Mouse (Mus musculus) kidney, adult 2 months (tissue): ENCODE measurements around the gene Col4a4. TPM values are rescaled to one million over a fixed set of nuclear protein-coding genes. Genes with fewer than 3 reads are reported as not detected.
A peak's percentile ranks its signal among the peaks of the same experiment; 100 is the strongest.

Source experiments
- DNase-seq: peaks from one replicate; pipeline ENCODE4 v3.0.0; 2021
- H3K27ac ChIP-seq: fragments of 200-500 bp; 2 replicates; pipeline ENCODE4 v1.5.1; 2012; ENCODE audit warnings: low read depth, low read length, control low read depth, inconsistent platforms; ENCODE audit not compliant: insufficient read depth
- H3K27me3 ChIP-seq: fragments of 200-500 bp; replicated peaks from 2 replicates; pipeline ENCODE4 v1.6.1; 2012; ENCODE audit warnings: mild to moderate bottlenecking, moderate library complexity, low read length, inconsistent platforms; ENCODE audit not compliant: control insufficient read depth, insufficient read depth
- H3K36me3 ChIP-seq: fragments of 200-500 bp; 2 replicates; pipeline ENCODE4 v1.6.1; 2012; ENCODE audit warnings: mild to moderate bottlenecking, moderate library complexity, low read length, inconsistent platforms; ENCODE audit not compliant: control insufficient read depth, insufficient read depth
- H3K4me1 ChIP-seq: fragments of 200-500 bp; 2 replicates; pipeline ENCODE4 v1.6.1; 2011; ENCODE audit warnings: low read length; ENCODE audit not compliant: control insufficient read depth, insufficient read depth
- H3K4me3 ChIP-seq: fragments of 200-500 bp; 2 replicates; pipeline ENCODE4 v1.5.1; 2011; ENCODE audit warnings: mild to moderate bottlenecking, low read depth, low read length, control low read depth; ENCODE audit not compliant: insufficient read depth
- CTCF ChIP-seq: fragments of 200-500 bp; conservative IDR thresholded peaks from 2 replicates; pipeline ENCODE4 v1.5.1; 2011; ENCODE audit warnings: low read depth, mild to moderate bottlenecking, control low read depth, low read length, moderate library complexity, mixed read lengths; ENCODE audit not compliant: insufficient read depth, insufficient read length
- POLR2A ChIP-seq: fragments of 200-500 bp; IDR thresholded peaks from one replicate; pipeline ENCODE4 v1.6.1; 2011; ENCODE audit warnings: low read depth, low read length, control low read depth
- WGBS: fragments of 180-500 bp; shearing (Covaris S2); methylation state at CpG from one replicate; pipeline ENCODE4 v1.1.7; 2018; 5-methylcytosine and 5-hydroxymethylcytosine counted together
- polyA plus RNA-seq: library from polyadenylated mRNA; depleted of rRNA; stranded (reverse); fragments of >200 nt; gene quantifications from 2 replicates; pipeline ENCODE4 v1.2.3, GENCODE M21; 2012

Gene Col4a4
- polyA plus RNA-seq, 1 experiment = 29.4 TPM

GRCm38 (mm10) chr1:82625474-82625873, 38.8 kb upstream of the Col4a4 start:
- no peak for TF ChIP-seq CTCF
- no peak for TF ChIP-seq POLR2A
- no peak overlapping the region; the same call in 1 of the 2 replicates for H3K27ac ChIP-seq
- peaks cover 6% of the 10 kb centered on the region for H3K36me3 ChIP-seq
- no peaks in the 10 kb centered on the region for H3K27me3 ChIP-seq
- peaks cover 13% of the 10 kb centered on the region; the same call in 1 of the 2 replicates for H3K4me1 ChIP-seq
- H3K4me3 ChIP-seq = no peak overlapping the region
- DNase-seq = no peak
- 77% methylated on average over 2 of the region's 2 CpGs for WGBS

- Histone ChIP-seq H3K27me3 (no peaks in the 10 kb centered on the region), H3K27ac (no peak overlapping the region), H3K4me3 (no peak overlapping the region), H3K36me3 (peaks cover 6% of the 10 kb centered on the region), H3K4me1 (peaks cover 15% of the 10 kb centered on the region)
- TF ChIP-seq CTCF = no peak
- TF ChIP-seq POLR2A = no peak
- no peak for DNase-seq
- 87% methylated on average over 6 of the region's 6 CpGs for WGBS
Measured at GRCm38 (mm10) chr1:82624934-82625333, 38.3 kb upstream of the Col4a4 start.

GRCm38 (mm10) chr1:82619981-82620380, 33.3 kb upstream of the Col4a4 start:
- no peak for TF ChIP-seq CTCF
- no peak for TF ChIP-seq POLR2A
- DNase-seq = peak; percentile 75
- peaks cover 41% of the 10 kb centered on the region for H3K4me1 ChIP-seq
- no peaks in the 10 kb centered on the region for H3K27me3 ChIP-seq
- H3K27ac ChIP-seq = peak overlapping the region; percentile 74
- H3K36me3 ChIP-seq = 0 out of 2 replicates have a peak, but pooled peaks cover 2% of the 10 kb centered on the region
- WGBS = 52% methylated on average over 5 of the region's 5 CpGs
- no peak overlapping the region for H3K4me3 ChIP-seq

GRCm38 (mm10) chr1:82618592-82618991, 31.9 kb upstream of the Col4a4 start:
- Histone ChIP-seq H3K4me1 (peaks cover 48% of the 10 kb centered on the region), H3K27me3 (no peaks in the 10 kb centered on the region), H3K27ac (peak overlapping the region; percentile 99), H3K4me3 (no peak overlapping the region), H3K36me3 (0 out of 2 replicates have a peak, but pooled peaks cover 2% of the 10 kb centered on the region)
- peak; percentile 88 for DNase-seq
- 38% methylated on average over 5 of the region's 5 CpGs for WGBS
- TF ChIP-seq POLR2A (no peak), CTCF (no peak)

GRCm38 (mm10) chr1:82618001-82618400, 31.4 kb upstream of the Col4a4 start:
- 16% methylated on average over 5 of the region's 5 CpGs for WGBS
- Histone ChIP-seq H3K4me3 (no peak overlapping the region), H3K27ac (peak overlapping the region; percentile 99), H3K27me3 (no peaks in the 10 kb centered on the region), H3K4me1 (peaks cover 48% of the 10 kb centered on the region), H3K36me3 (peaks cover 1% of the 10 kb centered on the region; the same call in 1 of the 2 replicates)
- DNase-seq = peak; percentile 87
- TF ChIP-seq POLR2A = no peak

- Histone ChIP-seq H3K36me3 (peaks cover 1% of the 10 kb centered on the region; the same call in 1 of the 2 replicates), H3K27ac (peak overlapping the region; percentile 52), H3K4me3 (no peak overlapping the region), H3K27me3 (no peaks in the 10 kb centered on the region), H3K4me1 (peaks cover 53% of the 10 kb centered on the region)
- no peak for TF ChIP-seq CTCF
- no peak for TF ChIP-seq POLR2A
- 66% methylated on average over 9 of the region's 9 CpGs for WGBS
- no peak for DNase-seq
Measured at GRCm38 (mm10) chr1:82612061-82612660, 25.5 kb upstream of the Col4a4 start.

GRCm38 (mm10) chr1:82608646-82609262, 22.1 kb upstream of the Col4a4 start:
- TF ChIP-seq CTCF (no peak), POLR2A (no peak)
- Histone ChIP-seq H3K36me3 (peaks cover 1% of the 10 kb centered on the region; the same call in 1 of the 2 replicates), H3K4me1 (peaks cover 53% of the 10 kb centered on the region), H3K27me3 (no peaks in the 10 kb centered on the region), H3K27ac (peak overlapping the region; percentile 40), H3K4me3 (no peak overlapping the region)
- peak; percentile 82 for DNase-seq
- WGBS = 18% methylated on average over 9 of the region's 9 CpGs
